In genomic region chr1:39590193-39590592, GRCm38 (mm10) we compare ENCODE assay signal across 27 mouse cellular contexts. TPM values are rescaled to one million over a fixed set of nuclear protein-coding genes. Genes with fewer than 3 reads are reported as not detected.
DNase-seq lines count a peak whose midpoint lies in the region; ATAC-seq and TF ChIP-seq lines count a peak whose summit lies in the region.
"Had no signal": no experiment of that assay in that cellular context is flagged by ENCODE, and none has a peak within 500 bp of the region (broad histone marks: within the 10 kb centered on the region; RNA-seq: fewer than 3 reads in every experiment).

No protein-coding gene starts in this region.

- peak; percentile 36 for DNase-seq in lung, postnatal 0 days (ENCODE audit: low spot score)
- DNase-seq in lung, postnatal 25 days (ENCODE audit: low spot score), result no peak
- DNase-seq in frontal cortex, postnatal 25 days (ENCODE audit: low spot score in 2 of 2), result no peak
- DNase-seq in cerebellum, adult 11 months, result no peak
- no peak for DNase-seq in adrenal gland, postnatal 14 days
- DNase-seq: adrenal gland, adult 8-10 months; cerebellum, adult 18-20 months; cerebellum, postnatal 25 days; gastrocnemius, adult 2 months; heart, postnatal 14 days; kidney, adult 2 months; kidney, postnatal 36 days; lung, postnatal 4 days; right cerebral cortex, postnatal 4 days; thymus, postnatal 4 days had no signal

- no peaks in the 10 kb centered on the region for H3K27me3 ChIP-seq in lung, postnatal 0 days (replicated peaks; ENCODE audit: insufficient read depth, low read length)
- H3K27me3 ChIP-seq: embryonic facial prominence, embryonic 12.5 days; forebrain, embryonic 15.5 days; hindbrain, embryonic 12.5 days; intestine, embryonic 15.5 days; liver, embryonic 15.5 days; lung, embryonic 15.5 days; midbrain, embryonic 15.5 days had no signal

- H3K27ac ChIP-seq in lung, postnatal 0 days (ENCODE audit: low read length), result no peak overlapping the region
- H3K27ac ChIP-seq: embryonic facial prominence, embryonic 12.5 days; forebrain, embryonic 15.5 days; gastrocnemius, adult 2 months; hindbrain, embryonic 12.5 days; hindbrain, postnatal 0 days; intestine, embryonic 15.5 days; liver, embryonic 15.5 days; lung, embryonic 15.5 days; midbrain, embryonic 10.5 days; midbrain, embryonic 15.5 days had no signal

- ATAC-seq in lung, postnatal 0 days, result no peak
- ATAC-seq in granulocyte monocyte progenitor cell, adult 5-6 weeks (replicated peaks; ENCODE audit: poor library complexity, severe bottlenecking), result peak; percentile 88
- ATAC-seq in monocyte, adult 5-6 weeks (replicated peaks; ENCODE audit: insufficient number of reproducible peaks, low FRiP score, low TSS enrichment, poor library complexity, severe bottlenecking), result peak; percentile 98
- ATAC-seq: forebrain, embryonic 15.5 days; hindbrain, postnatal 0 days; intestine, embryonic 15.5 days; midbrain, embryonic 15.5 days had no signal

- no peak overlapping the region for H3K4me3 ChIP-seq in lung, postnatal 0 days (ENCODE audit: low read depth, low read length)
- H3K4me3 ChIP-seq: embryonic facial prominence, embryonic 12.5 days; forebrain, embryonic 15.5 days; gastrocnemius, adult 2 months; hindbrain, embryonic 12.5 days; intestine, embryonic 15.5 days; liver, embryonic 15.5 days; lung, embryonic 15.5 days; midbrain, embryonic 10.5 days; midbrain, embryonic 15.5 days had no signal

- H3K4me2 ChIP-seq in lung, postnatal 0 days (replicated peaks; ENCODE audit: low read depth, low read length), result no peak overlapping the region
- H3K4me2 ChIP-seq: embryonic facial prominence, embryonic 12.5 days; forebrain, embryonic 15.5 days; hindbrain, embryonic 12.5 days; intestine, embryonic 15.5 days; liver, embryonic 15.5 days; lung, embryonic 15.5 days; midbrain, embryonic 15.5 days had no signal

- TF ChIP-seq EP300 in lung, postnatal 0 days (IDR thresholded peaks at IDR 0.05), result no peak

- WGBS in lung, postnatal 0 days, result 74% methylated on average over 5 of the region's 5 CpGs

- no peaks in the 10 kb centered on the region for H3K4me1 ChIP-seq in lung, postnatal 0 days (ENCODE audit: insufficient read depth, low read depth, low read length)
- H3K4me1 ChIP-seq: embryonic facial prominence, embryonic 12.5 days; forebrain, embryonic 15.5 days; hindbrain, embryonic 12.5 days; intestine, embryonic 15.5 days; lung, embryonic 15.5 days; midbrain, embryonic 10.5 days; midbrain, embryonic 15.5 days had no signal

- H3K9ac ChIP-seq in lung, postnatal 0 days (replicated peaks; ENCODE audit: low read depth), result no peak overlapping the region
- H3K9ac ChIP-seq: embryonic facial prominence, embryonic 12.5 days; forebrain, embryonic 15.5 days; hindbrain, embryonic 12.5 days; intestine, embryonic 15.5 days; liver, embryonic 15.5 days; lung, embryonic 15.5 days; midbrain, embryonic 15.5 days had no signal

- H3K36me3 ChIP-seq in lung, postnatal 0 days (ENCODE audit: insufficient read depth, low read length), result no peaks in the 10 kb centered on the region
- H3K36me3 ChIP-seq: embryonic facial prominence, embryonic 12.5 days; forebrain, embryonic 15.5 days; G1E; hindbrain, embryonic 12.5 days; intestine, embryonic 15.5 days; liver, embryonic 15.5 days; lung, embryonic 15.5 days; midbrain, embryonic 10.5 days; midbrain, embryonic 15.5 days had no signal

- H3K9me3 ChIP-seq in lung, postnatal 0 days (ENCODE audit: low read length), result no peaks in the 10 kb centered on the region
- H3K9me3 ChIP-seq: embryonic facial prominence, embryonic 12.5 days; forebrain, embryonic 15.5 days; G1E; hindbrain, embryonic 12.5 days; intestine, embryonic 15.5 days; liver, embryonic 15.5 days; lung, embryonic 15.5 days; midbrain, embryonic 10.5 days; midbrain, embryonic 15.5 days had no signal

- TF ChIP-seq CTCF in lung, postnatal 0 days (IDR thresholded peaks at IDR 0.05), result no peak

RNA-seq across cellular contexts. Expression of gene Rnf149, which starts 13.0 kb away (rescaled TPM):
- 25.1 and 31.0 TPM in 2 replicates for polyA plus RNA-seq in lung, postnatal 0 days (2015; fragmentation: Nextera tagmentation; extraction: Ambion mirVana)
- total RNA-seq in granulocyte monocyte progenitor cell, adult 5-6 weeks (2014; fragmentation: Nextera tagmentation), result 34.0 and 37.2 TPM in 2 replicates
- 34.6 and 34.8 TPM in 2 replicates for total RNA-seq in granulocyte monocyte progenitor cell, adult 5-6 weeks (2017)
- total RNA-seq in monocyte, adult 5-6 weeks (2017), result 204 to 430 TPM (median 348 TPM) in 3 replicates
- total RNA-seq in adrenal gland, postnatal 14 days (2021), result 38.4 and 40.1 TPM in 2 replicates

RNA-seq across cellular contexts. Expression of gene Cnot11, which starts 55.4 kb away (rescaled TPM):
- polyA plus RNA-seq in lung, postnatal 0 days (2015; fragmentation: Nextera tagmentation; extraction: Ambion mirVana), result 10.0 and 10.7 TPM in 2 replicates
- 16.3 and 28.7 TPM in 2 replicates for total RNA-seq in granulocyte monocyte progenitor cell, adult 5-6 weeks (2014; fragmentation: Nextera tagmentation)
- 25.9 and 28.3 TPM in 2 replicates for total RNA-seq in granulocyte monocyte progenitor cell, adult 5-6 weeks (2017)
- 23.9 to 27.3 TPM (median 24.0 TPM) in 3 replicates for total RNA-seq in monocyte, adult 5-6 weeks (2017)
- 17.4 and 20.4 TPM in 2 replicates for total RNA-seq in adrenal gland, postnatal 14 days (2021)
